Mouse (Mus musculus) C2C12 (cell line): Measurements from ENCODE around the gene Mphosph9.

Experiments used
- CTCF ChIP-seq: IDR thresholded peaks from one replicate; pipeline ENCODE4 v1.5.1; 2011; ENCODE audit not compliant: control insufficient read depth, insufficient read depth, insufficient read length
- MYOG ChIP-seq: IDR thresholded peaks from one replicate; pipeline ENCODE4 v1.6.1; 2011; ENCODE audit not compliant: control insufficient read depth, insufficient read length; ENCODE audit errors: extremely low read depth

DNA sequence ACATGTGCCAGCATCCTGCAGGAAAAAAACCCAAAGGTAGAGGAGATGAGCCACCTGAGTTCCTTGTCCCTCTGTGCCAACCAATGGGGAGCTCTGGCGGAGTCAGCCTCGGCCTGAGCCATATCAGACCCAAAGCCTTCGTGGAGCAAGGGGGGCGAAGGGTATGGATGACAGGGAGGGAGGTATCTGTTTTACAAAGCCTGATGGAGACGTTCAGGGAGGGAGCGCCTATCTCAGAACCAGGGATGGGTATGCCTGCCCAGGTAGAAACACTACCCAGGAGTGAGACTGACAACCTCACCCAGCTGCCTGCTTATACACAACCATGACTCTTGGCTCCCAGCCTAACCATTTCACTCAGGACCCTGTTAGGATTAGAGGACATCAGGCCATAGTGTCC is 111.4 kb downstream of the Mphosph9 start:
- TF ChIP-seq CTCF = no peak
- no peak for TF ChIP-seq MYOG
